Mouse (Mus musculus) spleen, postnatal 10 days (tissue): Measurements from ENCODE around the gene Polm.
"Not testable (repeated sequence)": the region's sequence is repeated elsewhere in the genome, so short reads cannot be mapped to it uniquely, and the experiment has no call there.

Experiments used
- DNase-seq, 2 experiments: peaks; one replicate each; pipeline ENCODE4 v3.0.0; 2021 to 2022; ENCODE audit warnings: low spot score in 2 of 2

The Polm gene

DNA sequence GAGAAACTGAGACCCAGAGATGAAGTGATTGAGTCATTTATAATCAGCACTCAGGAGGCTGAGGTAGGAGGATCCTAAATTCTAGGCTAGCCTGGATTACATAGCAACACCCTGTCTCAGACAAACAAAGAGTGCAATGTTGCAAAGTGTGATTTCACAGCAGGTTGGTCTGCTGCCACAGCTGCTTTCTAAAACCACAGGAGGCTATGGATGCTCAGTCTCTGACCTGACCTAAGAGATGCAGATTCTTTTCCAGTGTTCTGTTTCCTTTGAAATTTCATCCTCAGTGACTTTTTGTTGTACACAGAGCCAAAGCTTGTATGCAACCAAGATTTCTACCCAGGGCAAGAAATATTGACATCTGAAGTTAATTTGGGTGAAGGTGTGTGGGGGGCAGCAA is 17.7 kb upstream of the Polm start:
- no peak for DNase-seq

DNA sequence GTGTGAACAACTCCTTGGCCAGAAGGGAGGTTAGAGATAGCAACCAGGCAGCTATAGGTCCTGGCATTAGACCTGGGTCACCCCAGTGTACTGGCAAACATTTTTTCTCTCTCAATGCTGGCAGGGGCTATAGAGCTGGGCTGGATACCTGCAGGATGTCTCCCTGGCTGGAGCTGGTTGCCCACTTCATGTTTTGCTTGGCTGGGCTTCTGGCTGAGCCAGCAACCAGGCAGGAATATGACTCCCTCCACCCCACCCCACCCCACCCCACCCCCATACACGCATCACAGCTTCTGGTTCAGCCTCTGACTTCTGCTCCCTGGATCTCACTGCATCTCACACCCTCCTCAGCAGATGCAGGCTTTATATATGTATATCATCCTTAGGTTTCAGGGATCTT is 14.5 kb upstream of the Polm start:
- no peak for DNase-seq

DNA sequence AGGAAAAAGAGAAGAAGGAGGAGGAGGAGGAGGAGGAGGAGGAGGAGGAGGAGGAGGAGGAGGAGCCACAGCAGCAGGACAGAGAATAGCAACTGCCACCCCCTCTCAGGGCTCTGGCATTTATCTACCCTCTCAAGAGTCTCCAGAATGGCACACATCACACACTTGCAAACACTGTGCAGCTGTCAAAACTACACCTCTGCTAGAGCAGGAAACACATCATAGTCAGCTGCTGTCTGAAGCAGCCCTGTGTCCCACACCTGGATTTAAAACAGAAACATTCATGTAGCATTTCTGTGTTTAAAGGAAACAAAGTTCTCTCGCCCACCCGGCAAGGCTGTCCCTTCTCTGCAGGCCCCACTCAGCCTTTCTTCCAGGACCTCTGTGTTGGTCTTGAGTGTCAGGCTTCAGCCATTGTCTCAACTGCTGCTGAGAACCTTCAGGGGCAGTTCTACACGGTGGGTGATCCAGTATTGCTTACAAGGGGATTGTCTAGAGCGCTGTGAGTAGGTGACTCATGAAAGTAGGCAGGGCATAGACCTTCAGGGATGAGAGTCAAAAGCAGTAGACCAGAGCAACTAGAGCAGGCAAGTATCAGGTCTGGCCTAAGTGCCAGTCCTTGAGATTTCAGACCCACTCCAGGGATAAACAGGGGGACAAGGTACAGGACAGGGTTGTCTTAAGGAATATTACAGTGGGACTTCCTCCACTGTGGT is 13.4 kb upstream of the Polm start:
- DNase-seq: no peak

DNA sequence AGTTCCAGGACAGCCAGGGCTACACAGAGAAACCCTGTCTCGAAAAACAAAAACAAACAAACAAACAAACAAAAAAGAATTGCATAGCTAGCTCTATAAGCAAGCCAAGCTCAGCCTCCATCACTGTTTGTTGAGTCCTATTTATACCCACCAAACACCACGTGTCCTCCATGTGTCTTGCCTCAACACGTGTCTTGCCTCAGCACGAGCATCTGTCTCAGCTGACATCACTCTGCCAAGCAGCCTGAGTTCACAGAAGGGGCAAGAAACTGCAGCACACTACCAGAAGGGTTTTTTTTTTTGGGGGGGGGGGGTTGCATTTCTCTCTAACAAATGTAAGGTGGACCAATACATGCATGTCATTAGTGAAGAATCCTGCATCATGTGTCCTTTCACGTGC is 12.6 kb upstream of the Polm start:
- no peak for DNase-seq

DNA sequence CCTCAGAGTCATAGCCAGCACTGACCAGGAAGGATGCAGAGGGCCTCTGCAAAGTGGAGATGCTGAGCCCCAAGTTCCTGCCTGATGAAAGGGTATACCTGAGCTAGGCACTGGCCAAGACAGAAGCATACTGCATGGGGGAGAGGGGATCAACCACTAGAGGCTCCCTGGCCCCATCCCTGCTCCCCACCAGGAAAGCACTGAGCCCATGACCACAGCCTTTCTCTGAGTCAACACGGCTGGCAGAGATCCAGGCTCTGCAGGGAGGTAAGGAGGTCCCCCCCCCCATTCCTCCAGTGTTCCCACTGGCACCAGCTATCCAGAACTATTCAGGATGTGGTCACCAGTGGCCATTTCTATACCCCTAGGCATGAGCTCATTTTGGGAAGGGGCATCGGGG is 11.5 kb upstream of the Polm start:
- no peak for DNase-seq

DNA sequence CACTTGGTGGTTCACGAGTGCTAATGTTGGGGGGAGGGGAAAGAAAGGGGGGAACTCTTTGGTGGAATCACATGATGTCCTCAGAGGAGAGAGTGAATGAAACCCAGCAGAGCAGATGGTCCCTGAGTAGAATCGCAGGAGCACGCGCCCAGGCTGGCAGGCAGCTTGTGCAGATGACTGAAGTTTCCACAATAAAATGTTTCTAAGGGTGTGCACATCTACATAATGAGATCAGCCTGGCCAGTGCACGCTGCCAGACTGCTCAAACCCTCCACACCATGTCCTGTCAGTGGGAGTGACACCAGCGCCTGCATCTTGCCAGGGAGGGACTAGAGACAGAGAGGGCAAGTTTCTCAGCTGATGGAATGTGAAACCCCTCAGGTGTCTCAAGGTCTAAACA is 10.9 kb upstream of the Polm start:
- no peak for DNase-seq

DNA sequence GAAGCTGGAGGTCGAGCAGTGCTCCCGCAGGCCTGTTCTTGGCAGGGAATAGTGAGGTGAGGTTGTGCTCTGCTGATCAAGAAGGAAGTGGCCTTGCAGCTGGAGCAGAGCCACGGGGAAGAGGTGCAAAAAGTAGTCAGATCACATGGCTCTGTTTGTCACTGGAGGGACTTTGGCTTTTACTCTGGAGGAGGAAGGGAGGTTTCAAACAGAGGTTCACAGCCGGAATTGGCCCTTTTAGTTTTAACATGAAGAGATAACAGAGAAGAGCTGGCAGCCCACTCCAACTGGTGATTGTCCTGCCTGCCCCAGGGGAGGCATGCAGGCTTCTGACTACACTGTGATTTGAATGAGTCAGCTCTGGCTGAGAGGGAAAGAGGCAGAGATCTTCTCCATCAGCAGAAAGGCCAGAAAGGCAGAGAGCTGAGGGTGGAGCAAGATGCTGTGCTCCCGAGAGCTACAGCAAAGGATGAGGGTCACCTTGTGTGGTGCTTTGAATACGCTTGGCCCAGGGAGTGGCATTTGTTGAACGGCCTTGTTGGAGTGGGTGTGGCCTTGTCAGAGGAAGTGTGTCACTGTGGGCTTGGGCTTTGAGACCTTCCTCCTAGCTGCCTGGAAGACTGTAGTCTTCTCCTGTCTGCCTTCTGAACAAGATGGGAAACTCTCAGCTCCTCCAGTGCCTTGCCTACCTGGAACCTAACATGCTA is 9.0 kb upstream of the Polm start:
- no peak for DNase-seq

DNA sequence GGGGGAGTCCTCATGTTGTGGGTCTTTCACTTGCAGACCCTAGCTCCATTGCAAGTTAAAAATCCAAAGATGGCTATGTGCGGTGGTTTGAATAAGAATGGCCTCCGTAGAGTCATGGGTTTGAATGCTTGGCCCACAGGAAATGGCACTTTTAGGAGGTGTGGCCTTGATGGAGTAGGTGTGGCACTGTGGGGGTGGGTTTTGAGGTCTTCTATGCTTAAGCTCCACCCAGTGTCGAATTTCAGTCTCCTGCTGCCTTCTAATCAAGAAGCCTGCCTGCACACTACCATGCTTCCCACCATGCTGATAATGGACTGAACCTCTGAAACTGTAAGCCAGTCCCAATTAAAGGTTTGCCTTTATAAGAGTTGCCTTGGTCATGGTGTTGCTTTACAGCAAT is 5.3 kb upstream of the Polm start:
- DNase-seq: no peak

DNA sequence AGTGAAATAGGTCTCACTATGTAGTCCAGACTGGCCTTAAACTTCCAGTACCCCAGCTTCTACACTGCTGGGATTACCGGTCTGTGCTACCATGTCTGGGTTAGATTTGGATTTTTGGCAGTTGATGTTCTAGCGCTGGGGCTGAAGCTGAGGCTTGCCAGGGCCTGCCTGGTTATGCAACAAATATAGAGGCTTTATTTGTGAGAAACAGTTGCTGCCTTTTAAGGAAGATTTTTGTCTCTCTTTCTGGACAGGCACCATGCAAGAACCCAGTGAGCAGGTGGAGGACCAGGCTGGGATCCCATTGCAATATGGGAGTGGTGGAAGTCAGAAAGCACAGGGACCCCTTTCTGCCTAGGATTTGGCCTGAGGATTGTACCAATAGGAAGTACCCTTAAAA is 3.9 kb upstream of the Polm start:
- no peak for DNase-seq

DNA sequence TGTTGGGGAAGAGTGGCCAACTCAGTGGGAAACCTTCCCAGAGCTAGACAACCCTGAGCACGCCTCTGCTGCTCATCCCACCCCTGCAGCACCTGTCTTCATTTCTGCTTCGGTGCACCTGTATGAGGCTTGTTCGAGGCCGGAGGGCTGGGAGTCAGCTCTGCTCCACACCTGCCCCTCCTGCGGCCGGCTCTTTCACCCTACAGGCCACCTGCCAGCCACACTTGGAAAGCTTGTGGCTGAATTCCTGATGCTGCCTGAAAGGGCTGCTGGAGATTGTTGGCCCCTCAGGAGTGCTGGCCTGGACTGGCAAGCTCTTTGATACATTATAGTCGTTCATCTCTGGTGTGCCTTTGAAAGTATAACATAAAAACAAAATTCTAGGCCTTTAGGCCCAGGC is 2.5 kb upstream of the Polm start:
- DNase-seq: no peak

DNA sequence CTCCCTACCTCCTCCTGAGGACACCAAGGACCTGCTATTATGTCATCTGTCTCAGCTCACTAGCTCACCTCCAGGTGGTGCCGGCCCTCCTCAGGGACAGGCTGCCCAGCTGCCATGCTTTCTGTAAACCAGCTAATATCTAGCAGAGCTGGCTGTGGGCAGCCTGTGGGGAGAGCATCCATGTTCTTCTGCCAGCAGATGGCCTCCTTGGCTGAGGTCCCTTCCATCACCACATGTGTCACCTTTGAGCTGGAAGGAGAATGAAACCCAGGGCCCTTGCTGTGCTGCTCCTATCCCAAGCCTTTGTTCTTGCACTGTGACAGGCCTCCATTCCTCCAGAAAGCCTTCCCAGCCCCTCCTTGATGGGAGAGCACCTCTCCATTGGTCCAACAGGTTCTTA is 1.7 kb downstream of the Polm start:
- peak in 1 of 2 experiments; percentile 42 for DNase-seq

DNA sequence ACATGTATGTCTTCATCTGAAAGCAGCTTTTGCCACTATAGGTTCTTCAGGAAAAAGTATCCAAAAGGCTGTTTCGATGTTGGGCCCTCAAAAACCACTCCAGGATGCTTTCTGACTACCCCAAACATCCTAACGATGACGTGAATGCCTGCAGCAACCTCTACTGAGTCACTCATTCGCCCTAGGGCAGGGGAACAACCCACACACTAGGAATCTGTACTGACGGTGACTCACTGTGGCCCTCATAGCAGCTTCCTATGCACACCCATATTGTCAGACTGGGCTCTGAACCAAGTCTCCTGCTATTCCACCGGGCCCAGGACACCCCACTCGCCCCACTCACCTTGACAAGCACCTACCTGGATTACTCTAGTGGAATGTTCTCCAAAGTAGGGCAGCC is 2.8 kb downstream of the Polm start:
- DNase-seq: no peak

DNA sequence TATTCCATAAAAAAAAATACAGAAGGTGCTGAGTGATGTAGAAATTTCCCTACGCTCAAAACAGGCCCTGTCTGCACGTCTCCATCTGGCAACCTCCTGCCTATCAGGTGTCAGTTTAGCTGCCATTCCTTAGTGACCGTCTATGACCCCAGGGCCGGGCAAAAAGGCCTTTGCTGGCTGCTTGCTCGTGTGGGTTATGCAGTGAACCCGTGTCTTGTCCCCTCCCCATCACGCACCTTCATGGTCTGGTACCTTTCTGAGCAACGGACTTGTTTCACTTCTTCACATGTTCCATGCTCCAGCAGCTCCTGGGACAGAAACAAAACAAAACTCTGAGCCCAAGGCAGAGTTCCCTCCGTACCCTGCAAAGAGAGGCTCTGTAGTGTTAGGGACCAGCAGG is 3.3 kb downstream of the Polm start:
- DNase-seq: no peak

DNA sequence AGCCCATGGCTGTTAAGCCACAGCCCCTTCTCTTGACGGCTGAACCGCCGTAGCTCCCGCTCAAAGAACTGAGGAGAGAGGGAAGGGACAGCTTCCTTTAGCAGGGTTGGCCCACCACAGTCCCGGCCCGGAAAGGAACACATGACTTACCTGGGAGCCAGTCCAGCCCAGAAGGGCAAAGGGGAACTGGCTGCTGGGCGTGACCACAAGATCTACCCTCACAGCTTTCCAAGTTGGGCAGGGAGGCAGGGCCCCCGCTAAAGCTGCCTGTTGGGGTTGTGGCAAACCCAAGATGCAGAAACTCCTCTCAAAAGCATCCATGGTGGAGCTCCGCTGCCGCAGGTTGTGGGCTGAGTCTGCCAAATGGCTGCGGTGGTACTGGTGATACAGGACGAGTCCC is 8.5 kb downstream of the Polm start:
- DNase-seq: no peak

DNA sequence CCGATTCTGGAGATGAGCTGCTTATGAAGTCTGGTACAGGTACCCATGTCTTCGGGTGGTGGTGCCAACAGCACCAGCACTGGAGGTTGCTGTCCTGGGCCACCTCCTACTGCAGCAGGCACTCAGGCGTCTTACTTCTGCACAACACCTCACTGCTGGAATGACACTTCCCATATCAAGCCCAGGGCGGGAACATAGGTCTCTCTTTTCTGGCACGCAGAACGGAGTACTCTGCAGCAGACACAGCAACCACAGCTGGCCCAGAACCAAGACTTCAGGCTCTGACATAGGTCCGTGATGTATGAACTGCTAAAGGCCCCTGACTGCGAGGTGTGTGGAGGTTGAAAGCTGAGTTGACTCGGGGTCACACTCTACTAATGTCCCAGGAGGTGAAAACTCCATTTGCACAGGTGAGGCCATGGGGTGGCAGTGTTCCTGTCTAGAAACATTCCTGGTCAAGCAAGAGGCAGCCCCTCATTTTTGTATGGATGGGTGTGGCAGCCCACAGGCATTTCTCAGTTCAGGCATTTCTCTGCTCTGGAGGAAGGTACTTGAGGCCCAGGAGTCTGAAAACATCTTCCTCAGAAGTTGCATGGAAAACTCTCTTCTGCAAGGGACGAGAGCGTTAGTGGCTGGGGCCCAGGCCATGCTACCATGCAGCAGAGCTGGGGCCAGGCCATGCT is 9.2 kb downstream of the Polm start:
- no peak for DNase-seq

DNA sequence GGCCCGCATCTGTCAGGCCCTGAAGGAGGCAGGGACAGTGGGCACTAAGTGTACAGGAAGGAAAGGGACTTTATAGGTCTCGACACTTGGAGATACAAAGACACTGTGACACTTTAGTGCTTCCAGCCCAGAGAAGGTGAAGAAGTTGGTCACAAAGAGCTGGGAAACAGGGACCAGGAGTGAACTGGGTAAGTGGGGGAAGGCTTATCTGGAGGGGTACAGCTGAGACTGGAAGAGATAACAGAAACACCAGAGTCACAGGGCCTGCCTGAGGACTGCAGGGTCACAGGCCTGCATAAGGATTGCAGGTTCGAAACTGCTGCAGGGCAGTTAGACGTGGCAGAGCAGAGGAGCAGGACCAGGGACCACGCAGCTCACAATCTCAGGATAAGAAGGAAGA is 9.9 kb downstream of the Polm start:
- DNase-seq: no peak

DNA sequence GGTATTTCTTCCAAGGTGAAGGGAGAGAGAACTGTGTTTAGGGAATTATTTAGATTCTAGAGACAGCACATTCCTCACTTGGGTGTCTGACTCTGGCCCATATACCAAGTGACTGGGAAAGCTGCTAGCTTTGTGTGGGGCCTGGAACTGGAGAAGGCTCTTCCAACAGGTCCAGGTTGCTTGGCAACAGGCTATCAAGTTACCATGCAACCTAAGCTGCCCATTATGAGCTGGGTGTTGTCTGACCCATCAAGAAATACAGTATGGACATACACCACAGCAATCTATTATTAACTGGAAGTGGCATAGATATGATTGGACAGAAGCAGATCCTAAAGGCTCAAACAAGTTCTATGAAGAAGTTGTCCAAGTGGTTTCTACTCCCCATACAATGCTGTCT is 12.4 kb downstream of the Polm start:
- DNase-seq: no peak

DNA sequence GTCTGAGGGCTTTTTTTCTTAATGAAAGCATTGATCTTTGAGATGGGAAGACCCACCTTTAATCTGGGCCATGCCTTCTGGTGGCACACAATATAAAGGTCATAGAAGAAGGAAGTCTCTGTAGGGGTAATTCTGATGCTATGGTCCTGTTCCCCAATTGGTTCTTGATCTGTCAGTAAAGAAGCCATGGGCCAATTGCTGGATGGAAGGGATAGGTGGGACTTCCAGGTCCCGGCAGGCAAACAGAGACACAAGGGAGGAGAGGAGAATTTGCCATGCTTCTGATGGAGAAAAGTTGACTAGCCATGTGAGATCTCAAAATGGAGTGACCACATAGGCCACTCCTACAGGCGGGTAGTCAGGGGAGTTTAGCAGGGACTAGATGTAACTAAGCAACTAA is 18.6 kb downstream of the Polm start:
- no peak for DNase-seq

DNA sequence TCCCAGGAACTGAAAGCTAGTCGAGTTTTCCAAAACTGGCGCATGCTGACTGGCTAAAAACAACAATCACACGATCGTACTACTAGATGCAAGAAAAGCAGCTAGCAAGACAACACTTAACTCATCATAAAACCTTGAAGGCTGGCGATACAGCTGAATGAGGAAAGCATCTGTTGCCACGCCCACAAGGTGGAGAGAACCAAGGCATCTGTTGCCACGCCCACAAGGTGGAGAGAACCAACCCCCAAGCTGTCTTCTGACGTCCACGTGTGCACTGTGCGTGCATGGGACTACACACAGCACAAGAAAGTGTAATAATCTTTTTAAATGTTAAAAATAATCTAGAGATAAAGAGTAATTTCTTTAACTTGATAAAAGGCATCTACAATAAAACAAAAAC is 24.4 kb downstream of the Polm start:
- DNase-seq: no peak

DNA sequence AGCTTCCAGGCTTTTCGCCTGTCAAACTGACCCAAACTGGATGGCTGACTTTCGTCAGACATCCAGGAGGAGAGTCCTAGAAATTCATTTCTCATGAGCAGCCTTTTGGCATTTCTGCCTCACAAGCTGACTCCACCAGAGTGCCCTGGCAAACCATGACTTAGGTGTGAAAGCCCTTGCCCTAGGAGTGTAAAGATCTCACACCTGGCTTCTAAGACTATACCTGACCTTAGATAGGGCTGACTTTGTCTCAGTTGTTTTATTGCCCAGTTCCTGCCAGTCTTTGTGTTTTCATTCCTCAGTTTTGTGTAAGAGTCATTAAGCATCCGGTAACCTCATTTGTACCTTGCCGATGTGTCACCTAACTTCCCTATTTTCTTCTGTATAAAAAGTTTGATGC is 28.3 kb downstream of the Polm start:
- DNase-seq: not testable (repeated sequence)

DNA sequence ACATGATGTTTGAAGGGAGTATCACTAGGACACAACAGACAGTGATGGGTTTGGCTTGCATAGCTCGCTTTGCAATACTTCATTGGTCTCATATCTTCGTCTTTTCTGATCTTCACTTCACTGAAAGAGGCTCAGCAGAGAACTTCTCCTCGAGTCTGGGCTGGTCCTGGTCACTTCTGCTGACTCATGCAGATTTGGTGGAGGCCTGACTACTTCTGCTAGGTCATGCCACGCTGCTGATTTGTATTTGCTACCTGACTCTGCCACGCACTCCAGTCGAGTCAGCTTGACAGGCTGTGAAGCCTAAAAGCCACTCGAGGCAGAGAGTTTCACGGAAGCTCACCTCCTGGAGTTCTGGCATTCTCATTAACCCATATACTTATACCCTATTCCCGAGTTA is 29.9 kb downstream of the Polm start:
- no peak for DNase-seq

DNA sequence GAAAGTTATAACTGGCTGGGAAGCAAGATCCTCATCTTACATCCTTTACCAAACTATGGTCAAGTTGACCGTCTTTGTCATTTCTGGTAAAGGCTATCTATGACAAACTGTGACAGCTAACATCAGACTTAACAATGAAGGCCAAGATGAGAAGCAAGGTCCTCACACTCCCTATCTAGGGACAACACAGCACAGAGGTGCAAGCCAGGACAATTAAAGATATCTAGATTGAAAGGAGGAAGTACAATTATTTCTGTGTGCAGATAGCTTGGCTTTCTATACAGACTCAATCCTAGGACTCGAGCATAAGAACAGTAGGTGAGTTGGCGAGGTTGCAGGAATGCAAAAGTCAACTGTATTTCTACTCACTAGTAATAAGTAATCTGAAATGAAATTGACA is 32.1 kb downstream of the Polm start:
- DNase-seq: no peak

DNA sequence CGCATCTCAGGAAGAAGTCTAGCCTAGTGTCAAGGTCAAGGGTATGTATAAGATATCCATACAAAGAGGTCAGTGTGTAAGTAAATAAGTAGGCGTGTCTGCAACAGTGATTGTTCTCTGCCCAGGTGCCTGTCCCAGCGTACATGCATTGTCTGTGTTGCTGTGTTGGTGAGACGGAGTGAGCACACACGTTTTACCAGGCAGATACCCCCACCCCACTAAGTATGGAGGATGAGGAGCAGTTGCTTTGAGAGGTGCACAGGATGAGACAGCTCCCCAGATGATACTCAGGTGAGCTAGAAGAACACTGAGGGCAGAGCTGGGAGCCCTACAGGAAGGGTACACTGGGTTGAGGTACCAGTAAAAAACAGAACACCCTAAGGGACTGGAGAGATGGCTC is 33.6 kb downstream of the Polm start:
- DNase-seq: no peak
